Mouse (Mus musculus) liver, embryonic 13.5 days (tissue): ENCODE data around the gene Dhrs2. TPM values are rescaled to one million over a fixed set of nuclear protein-coding genes. Genes with fewer than 3 reads are reported as not detected.

Experiments used
- ATAC-seq: fragments of 200-750 bp; cut with Nextera tagmentation; 2 replicates; pipeline ENCODE4 v1.8.0; 2017; ENCODE audit warnings: low read depth, mild to moderate bottlenecking, moderate number of reproducible peaks, moderate library complexity
- DNase-seq: peaks from one replicate; pipeline ENCODE4 v3.0.0; 2022
- H3K27ac ChIP-seq: fragments of 300-500 bp; sonication (generic); 2 replicates; pipeline ENCODE4 v1.5.1; 2015; ENCODE audit warnings: moderate library complexity, mild to moderate bottlenecking, inconsistent platforms
- H3K27me3 ChIP-seq: fragments of 300-500 bp; sonication (generic); 2 replicates; pipeline ENCODE4 v1.6.1; 2015; ENCODE audit warnings: mild to moderate bottlenecking, inconsistent platforms
- H3K36me3 ChIP-seq: fragments of 300-500 bp; sonication (generic); 2 replicates; pipeline ENCODE4 v1.6.1; 2015; ENCODE audit warnings: mild to moderate bottlenecking, inconsistent platforms
- H3K4me1 ChIP-seq: fragments of 300-500 bp; sonication (generic); replicated peaks from 2 replicates; pipeline ENCODE4 v1.6.1; 2015; ENCODE audit warnings: inconsistent platforms
- H3K4me2 ChIP-seq: fragments of 300-500 bp; sonication (generic); 2 replicates; pipeline ENCODE4 v1.6.1; 2015; ENCODE audit warnings: inconsistent platforms, mild to moderate bottlenecking, moderate library complexity
- H3K4me3 ChIP-seq: fragments of 300-500 bp; sonication (generic); replicated peaks from 2 replicates; pipeline ENCODE4 v1.5.1; 2015; ENCODE audit warnings: mild to moderate bottlenecking, inconsistent platforms
- H3K9ac ChIP-seq: fragments of 300-500 bp; sonication (generic); 2 replicates; pipeline ENCODE4 v1.6.1; 2015; ENCODE audit warnings: mild to moderate bottlenecking, inconsistent platforms
- H3K9me3 ChIP-seq: fragments of 300-500 bp; sonication (generic); replicated peaks from 2 replicates; pipeline ENCODE4 v1.6.1; 2016; ENCODE audit warnings: inconsistent platforms
- WGBS: fragments of 180-500 bp; shearing (Covaris S2); methylation state at CpG from one replicate; pipeline ENCODE4 v1.1.7; 2015; ENCODE audit not compliant: insufficient replicate concordance; 5-methylcytosine and 5-hydroxymethylcytosine counted together
- polyA plus RNA-seq: library from polyadenylated mRNA; unstranded; fragments of >200 nt; fragmentation: Nextera tagmentation; extraction: Ambion mirVana; gene quantifications from 2 replicates; pipeline ENCODE4 v1.2.1, GENCODE M21; 2015

Dhrs2 gene
- polyA plus RNA-seq, 1 experiment from 2014 or later: not detected

DNA sequence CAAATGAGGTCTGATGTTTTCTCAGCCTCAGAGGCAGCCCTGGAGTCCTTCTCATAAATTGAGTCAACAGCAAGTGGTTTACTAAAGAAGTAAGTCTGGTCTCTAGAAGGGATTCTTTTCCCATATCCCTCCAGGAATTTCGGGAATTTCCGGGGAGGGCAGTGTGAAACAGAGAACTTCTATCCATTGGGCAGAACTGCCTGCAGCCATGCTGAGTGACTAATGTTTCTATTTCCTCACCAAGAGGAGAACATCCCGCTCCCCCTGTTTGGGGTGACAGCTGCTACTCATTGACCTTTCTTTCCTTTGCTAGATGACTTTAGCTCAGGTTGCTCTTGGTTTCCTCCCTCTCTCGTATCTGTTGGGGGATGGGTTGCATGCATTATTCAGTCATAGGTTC lies 31.8 kb downstream of the Dhrs2 start:
- ATAC-seq (no peak), DNase-seq (no peak)
- no peaks in the 10 kb centered on the region for H3K9me3 ChIP-seq
- H3K4me1 ChIP-seq: no peaks in the 10 kb centered on the region
- 48% methylated on average over 4 of the region's 4 CpGs for whole genome bisulfite sequencing
- no peak overlapping the region for H3K9ac ChIP-seq
- no peak overlapping the region for H3K4me2 ChIP-seq
- no peaks in the 10 kb centered on the region for H3K27me3 ChIP-seq
- H3K27ac ChIP-seq: no peak overlapping the region
- no peak overlapping the region for H3K4me3 ChIP-seq
- H3K36me3 ChIP-seq: no peaks in the 10 kb centered on the region

- ATAC-seq (no peak), DNase-seq (no peak)
- Histone ChIP-seq H3K9me3 (no peaks in the 10 kb centered on the region), H3K4me3 (no peak overlapping the region), H3K36me3 (no peaks in the 10 kb centered on the region), H3K4me2 (no peak overlapping the region), H3K27ac (no peak overlapping the region), H3K9ac (no peak overlapping the region), H3K27me3 (no peaks in the 10 kb centered on the region), H3K4me1 (no peaks in the 10 kb centered on the region)
- 60% methylated on average over 6 of the region's 6 CpGs for WGBS
Measured at GRCm38 (mm10) chr14:55255443-55255842, 33.6 kb downstream of the Dhrs2 start.

- no peak overlapping the region for H3K4me3 ChIP-seq
- no peaks in the 10 kb centered on the region for H3K36me3 ChIP-seq
- H3K4me1 ChIP-seq: peaks cover 24% of the 10 kb centered on the region
- no peak overlapping the region for H3K9ac ChIP-seq
- 24% methylated on average over 3 of the region's 3 CpGs for WGBS
- no peaks in the 10 kb centered on the region for H3K27me3 ChIP-seq
- ATAC-seq: no peak
- no peak overlapping the region for H3K27ac ChIP-seq
- H3K4me2 ChIP-seq: no peak overlapping the region
- peak; percentile 40 for DNase-seq
- H3K9me3 ChIP-seq: no peaks in the 10 kb centered on the region
Measured at GRCm38 (mm10) chr14:55271158-55271557, 49.4 kb downstream of the Dhrs2 start.

GRCm38 (mm10) chr14:55273023-55273422 lies 51.2 kb downstream of the Dhrs2 start:
- H3K4me1 ChIP-seq: peaks cover 24% of the 10 kb centered on the region
- no peaks in the 10 kb centered on the region for H3K27me3 ChIP-seq
- H3K9ac ChIP-seq: no peak overlapping the region
- no peaks in the 10 kb centered on the region for H3K36me3 ChIP-seq
- no peak overlapping the region for H3K27ac ChIP-seq
- H3K4me3 ChIP-seq: no peak overlapping the region
- H3K4me2 ChIP-seq: no peak overlapping the region
- WGBS: 22% methylated on average over 4 of the region's 4 CpGs
- ATAC-seq (peak; percentile 71), DNase-seq (peak; percentile 22)
- no peaks in the 10 kb centered on the region for H3K9me3 ChIP-seq

GRCm38 (mm10) chr14:55274810-55275209 lies 53.0 kb downstream of the Dhrs2 start:
- 54% methylated on average over 6 of the region's 6 CpGs for WGBS
- ATAC-seq: no peak
- H3K4me2 ChIP-seq: no peak overlapping the region
- peaks cover 24% of the 10 kb centered on the region for H3K4me1 ChIP-seq
- DNase-seq: no peak
- no peak overlapping the region for H3K4me3 ChIP-seq
- no peaks in the 10 kb centered on the region for H3K36me3 ChIP-seq
- no peak overlapping the region for H3K27ac ChIP-seq
- no peaks in the 10 kb centered on the region for H3K9me3 ChIP-seq
- H3K9ac ChIP-seq: no peak overlapping the region
- H3K27me3 ChIP-seq: no peaks in the 10 kb centered on the region

DNA sequence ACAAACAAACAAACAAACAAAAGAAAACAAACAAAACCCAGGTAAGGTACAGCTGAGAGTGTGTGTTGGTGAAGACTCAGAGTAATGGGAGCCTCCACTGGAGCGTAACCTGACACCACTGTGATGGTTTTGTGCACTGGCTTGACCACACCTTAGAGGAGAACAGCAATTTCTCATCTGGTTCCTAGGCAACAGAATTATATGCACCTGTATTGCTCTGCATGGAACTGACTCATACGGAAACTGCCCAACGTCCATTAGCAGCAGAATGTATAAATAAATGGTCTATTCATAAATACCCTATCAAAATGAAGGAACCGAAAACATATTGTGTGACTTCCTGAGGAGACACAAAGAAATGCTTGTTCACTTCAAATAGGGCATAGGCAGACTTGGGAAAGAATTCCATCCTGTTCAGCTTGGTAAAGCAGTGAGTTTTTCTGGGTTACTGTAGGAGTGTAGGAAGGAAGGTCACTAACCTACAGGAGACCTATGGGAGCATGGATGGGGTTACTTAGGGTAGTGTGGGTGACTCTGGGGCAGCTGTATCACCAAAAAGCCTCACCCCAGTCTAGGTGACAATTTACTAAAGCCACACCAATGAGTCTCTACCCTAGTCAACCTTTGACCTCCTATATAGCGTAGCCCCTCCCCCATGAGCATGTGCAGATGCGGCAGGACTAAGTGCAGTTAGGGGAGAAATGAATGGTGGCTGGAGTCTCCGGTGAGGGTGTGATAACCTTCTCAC lies 57.7 kb downstream of the Dhrs2 start:
- H3K4me2 ChIP-seq: no peak overlapping the region
- H3K4me3 ChIP-seq: no peak overlapping the region
- H3K27me3 ChIP-seq: no peaks in the 10 kb centered on the region
- H3K9ac ChIP-seq: no peak overlapping the region
- H3K27ac ChIP-seq: no peak overlapping the region
- ATAC-seq (no peak), DNase-seq (no peak)
- WGBS: 76% methylated on average over 7 of the region's 7 CpGs
- no peaks in the 10 kb centered on the region for H3K36me3 ChIP-seq
- H3K4me1 ChIP-seq: peaks cover 10% of the 10 kb centered on the region
- no peaks in the 10 kb centered on the region for H3K9me3 ChIP-seq

Other genes starting within 250 kb of the Dhrs2 start
- not detected in 2 replicates for gene Gm17428, start 245.1 kb upstream of the Dhrs2 start, polyA plus RNA-seq
- gene Myh7, start 227.4 kb upstream of the Dhrs2 start, polyA plus RNA-seq: 0.98 and 6.2 TPM in 2 replicates
- 55.5 and 61.8 TPM in 2 replicates for gene Ngdn, start 206.6 kb upstream of the Dhrs2 start, polyA plus RNA-seq
- gene Zfhx2, start 129.7 kb upstream of the Dhrs2 start, polyA plus RNA-seq: 1.1 and 1.2 TPM in 2 replicates
- 5.5 TPM in 2 replicates for gene Thtpa, start 127.2 kb upstream of the Dhrs2 start, polyA plus RNA-seq
- gene Ap1g2, start 115.4 kb upstream of the Dhrs2 start, polyA plus RNA-seq: 26.1 and 27.6 TPM in 2 replicates
- gene Jph4, start 105.1 kb upstream of the Dhrs2 start, polyA plus RNA-seq: 0.06 and 0.07 TPM in 2 replicates